Mouse (Mus musculus) forebrain, embryonic 13.5 days (tissue): ENCODE measurements at regions not wholly inside any gene's neighbourhood (a gene's known extent, or its start where the extent isn't known, plus 50 kb on each side); places are given as distances from the start of the nearest gene placed in this dataset. TPM values are rescaled to one million over a fixed set of nuclear protein-coding genes. Genes with fewer than 3 reads are reported as not detected.
A peak's percentile ranks its signal among the peaks of the same experiment; 100 is the strongest.

Experiments used
- ATAC-seq: fragments of 200-750 bp; cut with Nextera tagmentation; 2 replicates; pipeline ENCODE4 v1.8.0; 2017
- H3K27ac ChIP-seq: fragments of 300-500 bp; sonication (generic); 2 replicates; pipeline ENCODE4 v1.5.1; 2015; ENCODE audit warnings: inconsistent platforms, mild to moderate bottlenecking, moderate library complexity
- H3K27me3 ChIP-seq: fragments of 300-500 bp; sonication (generic); 2 replicates; pipeline ENCODE4 v1.6.1; 2015; ENCODE audit warnings: mild to moderate bottlenecking, inconsistent platforms
- H3K36me3 ChIP-seq: fragments of 300-500 bp; sonication (generic); 2 replicates; pipeline ENCODE4 v1.6.1; 2015; ENCODE audit warnings: mild to moderate bottlenecking, inconsistent platforms; ENCODE audit not compliant: poor library complexity, severe bottlenecking
- H3K4me1 ChIP-seq: fragments of 300-500 bp; sonication (generic); 2 replicates; pipeline ENCODE4 v1.6.1; 2015; ENCODE audit warnings: inconsistent platforms
- H3K4me2 ChIP-seq: fragments of 300-500 bp; sonication (generic); 2 replicates; pipeline ENCODE4 v1.6.1; 2015; ENCODE audit warnings: inconsistent platforms, mild to moderate bottlenecking, moderate library complexity
- H3K4me3 ChIP-seq: fragments of 300-500 bp; sonication (generic); 2 replicates; pipeline ENCODE4 v1.5.1; 2015; ENCODE audit warnings: mild to moderate bottlenecking, inconsistent platforms
- H3K9ac ChIP-seq: fragments of 300-500 bp; sonication (generic); 2 replicates; pipeline ENCODE4 v1.6.1; 2015; ENCODE audit warnings: mild to moderate bottlenecking, inconsistent platforms
- H3K9me3 ChIP-seq: fragments of 300-500 bp; sonication (generic); replicated peaks from 2 replicates; pipeline ENCODE4 v1.6.1; 2016; ENCODE audit warnings: inconsistent platforms
- WGBS: fragments of 180-500 bp; shearing (Covaris S2); methylation state at CpG from one replicate; pipeline ENCODE4 v1.1.7; 2015; 5-methylcytosine and 5-hydroxymethylcytosine counted together
- microRNA-seq: library from miRNA; unstranded; fragments of <30 nt; microRNA quantifications from one replicate; pipeline ENCODE4, GENCODE M21; 2016

DNA sequence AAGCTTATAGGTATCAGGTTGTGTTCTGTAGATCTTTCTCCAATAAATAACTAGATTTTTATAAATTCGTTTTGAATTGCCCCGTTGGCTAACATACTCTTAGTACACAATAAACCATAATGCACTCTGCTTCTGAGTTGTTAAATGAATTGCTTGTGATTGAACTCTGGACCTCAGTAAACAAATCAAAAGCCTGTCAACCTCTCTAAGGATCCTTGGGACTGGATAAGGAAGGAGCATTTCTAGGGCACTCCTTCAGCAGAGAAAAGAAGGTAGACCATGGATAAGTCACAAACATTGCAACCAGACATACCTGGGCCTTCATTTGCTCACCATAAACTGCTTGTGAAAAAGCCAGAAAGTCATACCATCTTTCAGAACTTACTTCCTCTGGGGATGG lies 191.4 kb downstream of the S1pr1 start:
- WGBS = 88% methylated on average over 2 of the region's 2 CpGs
- H3K9me3 ChIP-seq = no peaks in the 10 kb centered on the region
- ATAC-seq = no peak

GRCm38 (mm10) chr3:115515645-115516044 lies 199.2 kb downstream of the S1pr1 start:
- no peak overlapping the region for H3K9ac ChIP-seq
- no peaks in the 10 kb centered on the region for H3K36me3 ChIP-seq
- no peak overlapping the region for H3K4me3 ChIP-seq
- peak; percentile 37; the same call in 1 of the 2 replicates for ATAC-seq
- no peaks in the 10 kb centered on the region for H3K4me1 ChIP-seq
- no peaks in the 10 kb centered on the region for H3K27me3 ChIP-seq
- no peak overlapping the region for H3K4me2 ChIP-seq
- no peak overlapping the region for H3K27ac ChIP-seq
- no peaks in the 10 kb centered on the region for H3K9me3 ChIP-seq
- WGBS = 73% methylated on average over 4 of the region's 4 CpGs

More for the DNA sequence above, 191.4 kb downstream of the S1pr1 start:
- Histone ChIP-seq H3K9ac (no peak overlapping the region), H3K4me3 (no peak overlapping the region), H3K27me3 (no peaks in the 10 kb centered on the region), H3K36me3 (no peaks in the 10 kb centered on the region), H3K4me1 (no peaks in the 10 kb centered on the region), H3K27ac (no peak overlapping the region), H3K4me2 (no peak overlapping the region)

- Histone ChIP-seq H3K4me3 (no peak overlapping the region), H3K9ac (no peak overlapping the region), H3K4me1 (no peaks in the 10 kb centered on the region), H3K9me3 (no peaks in the 10 kb centered on the region), H3K27ac (no peak overlapping the region), H3K36me3 (no peaks in the 10 kb centered on the region), H3K4me2 (no peak overlapping the region), H3K27me3 (no peaks in the 10 kb centered on the region)
- WGBS = 92% methylated on average over 4 of the region's 4 CpGs
- no peak for ATAC-seq
These were observed 205.2 kb downstream of the S1pr1 start for GRCm38 (mm10) chr3:115509658-115510057.

DNA sequence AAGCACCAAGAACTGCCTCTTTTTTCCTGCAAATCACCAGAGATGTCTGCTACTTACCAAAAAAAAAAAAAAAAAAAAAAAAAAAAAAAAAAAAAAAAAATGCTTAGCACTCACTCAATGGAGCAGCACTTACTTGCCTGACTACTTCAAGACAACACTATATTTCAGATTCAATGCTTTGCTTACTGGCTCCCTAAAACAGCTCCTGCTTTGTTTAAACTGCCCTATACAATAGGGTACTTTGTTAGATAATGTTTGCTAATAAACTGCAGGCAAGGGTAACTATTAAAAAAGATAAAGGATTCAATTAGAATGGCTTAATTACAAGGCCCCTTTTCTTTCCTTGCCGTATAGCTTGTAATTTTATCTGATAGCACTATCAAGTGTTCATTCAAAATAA lies 217.5 kb downstream of the S1pr1 start:
- H3K27ac ChIP-seq = no peak overlapping the region
- H3K9ac ChIP-seq = no peak overlapping the region
- no peaks in the 10 kb centered on the region for H3K36me3 ChIP-seq
- H3K27me3 ChIP-seq = no peaks in the 10 kb centered on the region
- no peaks in the 10 kb centered on the region for H3K9me3 ChIP-seq
- H3K4me3 ChIP-seq = no peak overlapping the region
- H3K4me1 ChIP-seq = no peaks in the 10 kb centered on the region
- H3K4me2 ChIP-seq = no peak overlapping the region
- WGBS = 19% methylated on average over 1 of the region's 1 CpGs
- ATAC-seq = peak; percentile 33; the same call in 1 of the 2 replicates

DNA sequence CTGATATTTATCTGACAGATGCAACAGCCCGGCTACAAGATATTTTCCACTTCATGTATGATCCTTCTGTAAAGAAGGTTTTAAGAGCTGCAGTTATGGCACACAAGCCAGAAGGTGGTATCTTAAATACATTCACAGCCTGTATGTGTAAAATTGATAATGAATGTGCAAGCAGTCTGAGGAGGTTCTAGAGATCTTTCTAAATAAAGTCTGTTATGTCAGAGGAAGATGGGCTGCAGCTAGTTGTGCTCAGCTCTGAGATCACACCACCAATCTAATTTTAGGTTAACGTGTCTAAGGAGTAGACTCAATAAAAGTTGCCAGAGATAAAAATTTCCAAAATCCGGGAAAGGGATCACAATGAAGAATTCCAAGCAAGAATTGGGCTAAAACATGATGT lies 218.8 kb downstream of the S1pr1 start:
- no peak overlapping the region for H3K4me2 ChIP-seq
- no peak overlapping the region for H3K4me3 ChIP-seq
- H3K9me3 ChIP-seq = 0 out of 2 replicates have a peak, but pooled peaks cover 1% of the 10 kb centered on the region
- no peaks in the 10 kb centered on the region for H3K4me1 ChIP-seq
- ATAC-seq = peak; percentile 36; the same call in 1 of the 2 replicates
- no peak overlapping the region for H3K27ac ChIP-seq
- no peaks in the 10 kb centered on the region for H3K27me3 ChIP-seq
- H3K36me3 ChIP-seq = no peaks in the 10 kb centered on the region
- H3K9ac ChIP-seq = no peak overlapping the region
- 78% methylated on average over 3 of the region's 3 CpGs for WGBS

GRCm38 (mm10) chr3:115495692-115496091 lies 219.2 kb downstream of the S1pr1 start:
- no peaks in the 10 kb centered on the region for H3K27me3 ChIP-seq
- H3K36me3 ChIP-seq = no peaks in the 10 kb centered on the region
- ATAC-seq = peak; percentile 43; the same call in 1 of the 2 replicates
- no peak overlapping the region for H3K27ac ChIP-seq
- H3K4me1 ChIP-seq = no peaks in the 10 kb centered on the region
- no peak overlapping the region for H3K9ac ChIP-seq
- 0 out of 2 replicates have a peak, but pooled peaks cover 6% of the 10 kb centered on the region for H3K9me3 ChIP-seq
- H3K4me2 ChIP-seq = no peak overlapping the region
- H3K4me3 ChIP-seq = no peak overlapping the region

GRCm38 (mm10) chr3:115468980-115469379 lies 245.9 kb downstream of the S1pr1 start:
- 79% methylated on average over 4 of the region's 4 CpGs for WGBS
- H3K4me2 ChIP-seq = no peak overlapping the region
- no peak for ATAC-seq

DNA sequence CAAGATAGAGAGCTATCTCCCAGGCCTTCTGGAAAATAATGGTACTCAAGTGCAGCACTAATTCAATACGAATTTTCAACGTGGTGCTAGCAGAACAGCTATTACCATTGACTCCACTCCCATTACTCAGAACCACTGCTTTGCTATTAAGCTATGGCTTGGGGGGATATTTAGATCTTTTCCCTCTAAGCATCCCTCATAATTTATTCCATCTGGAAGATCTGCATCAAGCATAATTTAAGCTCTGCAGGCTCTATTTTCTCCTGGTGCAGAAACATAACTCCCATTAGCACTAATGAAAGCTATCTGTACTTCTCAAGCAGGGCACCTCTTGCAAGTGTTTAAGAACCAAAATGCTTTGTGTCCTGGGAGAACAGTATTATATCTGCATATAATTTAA lies 247.0 kb downstream of the S1pr1 start:
- H3K4me1 ChIP-seq = no peaks in the 10 kb centered on the region
- no peaks in the 10 kb centered on the region for H3K9me3 ChIP-seq
- ATAC-seq = no peak
- no peak overlapping the region for H3K9ac ChIP-seq
- H3K36me3 ChIP-seq = no peaks in the 10 kb centered on the region
- H3K4me3 ChIP-seq = no peak overlapping the region
- no peaks in the 10 kb centered on the region for H3K27me3 ChIP-seq
- 68% methylated on average over 2 of the region's 2 CpGs for WGBS
- H3K27ac ChIP-seq = no peak overlapping the region
- H3K4me2 ChIP-seq = no peak overlapping the region

More at GRCm38 (mm10) chr3:115468980-115469379, 245.9 kb downstream of the S1pr1 start:
- Histone ChIP-seq H3K4me1 (no peaks in the 10 kb centered on the region), H3K27me3 (no peaks in the 10 kb centered on the region), H3K9ac (no peak overlapping the region), H3K9me3 (no peaks in the 10 kb centered on the region), H3K4me3 (no peak overlapping the region), H3K36me3 (no peaks in the 10 kb centered on the region), H3K27ac (no peak overlapping the region)

GRCm38 (mm10) chr3:115462623-115463022 lies 252.2 kb downstream of the S1pr1 start:
- Histone ChIP-seq H3K9ac (no peak overlapping the region), H3K27ac (no peak overlapping the region), H3K4me2 (no peak overlapping the region), H3K27me3 (no peaks in the 10 kb centered on the region), H3K36me3 (no peaks in the 10 kb centered on the region), H3K4me1 (no peaks in the 10 kb centered on the region), H3K9me3 (no peaks in the 10 kb centered on the region), H3K4me3 (no peak overlapping the region)
- 83% methylated on average over 3 of the region's 3 CpGs for WGBS
- no peak for ATAC-seq

Small RNAs in the stretch of these regions (microRNA-seq; reads per million reads assigned to microRNA genes)
- gene Gm25347 = not detected
